Mouse (Mus musculus) T-cell, adult 66 days (primary cell): ENCODE data around the gene Vmn1r10. TPM values are rescaled to one million over a fixed set of nuclear protein-coding genes. Genes with fewer than 3 reads are reported as not detected.

Experiments
- total RNA-seq, 2 experiments: library from RNA; stranded (reverse); gene quantifications; 3 replicates in 1 of 2; 4 replicates in 1 of 2; pipeline ENCODE4 v1.2.4; 2023

Vmn1r10 gene
- not detected for total RNA-seq

DNA sequence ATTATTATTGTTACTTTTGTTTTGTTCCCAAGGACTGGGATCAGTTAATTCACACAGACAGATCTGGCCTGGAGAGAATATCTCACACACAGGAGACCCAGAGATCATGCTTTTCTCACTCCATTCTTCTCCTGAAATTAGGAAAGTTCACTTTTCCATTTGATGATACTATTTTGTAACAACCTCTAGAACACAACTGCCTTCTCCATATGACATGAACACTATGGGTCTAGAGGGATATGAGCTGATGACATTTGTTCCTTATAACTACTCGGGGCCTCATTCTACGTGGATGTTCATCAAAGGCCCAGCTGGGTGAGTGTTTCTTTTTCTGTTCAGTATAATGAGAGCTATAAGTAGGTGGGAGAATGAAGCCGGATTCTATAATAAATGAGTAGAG, at the start of gene Vmn1r10:
Gene Vmn1r10, plus strand, starts transcription at position 301 of the 400 bp plus-strand sequence.

DNA sequence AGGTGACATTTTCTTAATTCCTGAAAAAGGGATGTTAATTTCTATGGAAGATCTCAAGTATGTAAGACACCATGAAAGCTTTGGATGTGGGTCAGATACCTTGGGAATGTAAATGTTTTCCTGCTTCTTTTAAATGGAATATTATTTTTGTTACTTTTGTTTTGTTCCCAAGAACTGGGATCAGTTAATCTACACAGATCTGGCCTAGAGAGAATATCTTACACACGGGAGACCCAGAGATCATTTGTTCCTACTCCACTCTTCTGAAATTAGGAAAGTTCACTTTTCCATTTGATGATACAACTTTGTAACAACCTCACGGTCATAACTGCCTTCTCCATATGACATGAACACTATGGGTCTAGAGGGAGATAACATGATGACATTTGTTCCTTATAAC, 42.8 kb upstream of the Vmn1r10 start, which contains the start of gene Vmn1r9:
Gene Vmn1r9, plus strand, starts transcription at position 301 of the 400 bp plus-strand sequence.

DNA sequence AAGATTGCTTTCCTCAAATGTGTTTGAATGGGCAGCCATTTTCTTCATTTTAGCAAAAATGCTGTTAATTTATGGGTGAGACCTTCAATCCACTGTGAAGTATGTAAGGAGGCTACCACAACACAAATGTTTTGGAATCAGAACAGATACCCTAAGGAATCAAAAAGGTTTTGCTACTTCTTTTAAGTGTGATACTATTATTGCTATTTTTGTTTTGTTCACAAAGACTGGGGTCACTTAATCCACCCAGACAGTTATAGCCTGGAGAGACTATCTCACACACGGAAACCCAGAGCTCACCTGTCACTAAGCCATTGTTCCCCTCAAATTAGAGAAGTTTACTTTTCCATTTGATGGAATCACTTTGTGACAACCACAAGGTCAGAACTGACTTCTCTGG, 23.9 kb downstream of the Vmn1r10 start, which contains the start of gene Vmn1r11:
Gene Vmn1r11, plus strand, starts transcription at position 301 of the 400 bp plus-strand sequence.

DNA sequence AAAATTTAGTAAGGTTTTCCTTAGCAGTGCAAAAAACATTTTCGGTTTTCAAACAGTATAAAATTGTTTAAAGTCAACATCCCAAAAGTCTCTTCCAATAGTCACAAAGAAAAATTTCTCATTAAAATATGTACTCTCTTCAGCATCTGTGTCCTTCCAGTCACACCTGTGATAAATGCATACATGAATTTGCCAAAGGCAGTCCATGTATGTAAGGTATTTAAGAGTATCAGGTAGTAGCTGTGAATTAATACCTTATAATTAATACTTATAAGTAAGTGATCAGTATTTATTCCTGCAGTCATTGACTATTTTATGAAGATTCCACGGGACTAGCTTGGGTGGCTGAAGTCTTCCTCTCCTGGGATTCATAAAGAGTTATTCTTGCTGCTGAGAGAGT, 47.4 kb downstream of the Vmn1r10 start, which contains the start of gene Vmn1r12:
Gene Vmn1r12, plus strand, starts transcription at position 301 of the 400 bp plus-strand sequence.

Other genes with a start within 250 kb of the Vmn1r10 start
- 10 to 100 TPM; 50.5 to 54.6 TPM for gene Nt5c3, start 185.5 kb upstream of the Vmn1r10 start, total RNA-seq
- not detected for gene Vmn1r4, start 185.4 kb upstream of the Vmn1r10 start, total RNA-seq
- gene Vmn1r5, start 139.2 kb upstream of the Vmn1r10 start, total RNA-seq = not detected
- not detected for gene Vmn1r6, start 112.2 kb upstream of the Vmn1r10 start, total RNA-seq
- gene Vmn1r7, start 84.1 kb upstream of the Vmn1r10 start, total RNA-seq = not detected
- gene Vmn1r8, start 77.2 kb upstream of the Vmn1r10 start, total RNA-seq = not detected
- not detected for gene Vmn1r9, start 42.7 kb upstream of the Vmn1r10 start, total RNA-seq
- gene Vmn1r11, start 24.0 kb downstream of the Vmn1r10 start, total RNA-seq = not detected
- not detected for gene Vmn1r12, start 47.5 kb downstream of the Vmn1r10 start, total RNA-seq
- not detected for gene Vmn1r13, start 93.8 kb downstream of the Vmn1r10 start, total RNA-seq
- not detected for gene Vmn1r14, start 122.2 kb downstream of the Vmn1r10 start, total RNA-seq
- gene Vmn1r15, start 148.5 kb downstream of the Vmn1r10 start, total RNA-seq = not detected
- gene Vmn1r16, start 220.0 kb downstream of the Vmn1r10 start, total RNA-seq = not detected